Comparison of ENCODE assay signal across 8 mouse cellular contexts in genomic region chr16:77015380-77016346, GRCm38 (mm10). TPM values are rescaled to one million over a fixed set of nuclear protein-coding genes. Genes with fewer than 3 reads are reported as not detected.
DNase-seq lines count a peak whose midpoint lies in the region; ATAC-seq and TF ChIP-seq lines count a peak whose summit lies in the region.

No protein-coding gene starts in this region.

- peaks cover 21% of the 10 kb centered on the region for H3K4me1 ChIP-seq in liver, adult 2 months (ENCODE audit: control insufficient read depth, insufficient read depth, low read length)
- peaks cover 23% of the 10 kb centered on the region for H3K4me1 ChIP-seq in forebrain, embryonic 12.5 days
- H3K4me1 ChIP-seq in limb, embryonic 15.5 days, result peaks cover 24% of the 10 kb centered on the region
- peaks cover 36% of the 10 kb centered on the region for H3K4me1 ChIP-seq in neural tube, embryonic 15.5 days

- H3K4me3 ChIP-seq in liver, adult 2 months (ENCODE audit: insufficient read depth, low read depth, low read length), result peak overlapping the region; percentile 83; the same call in 1 of the 2 replicates
- H3K4me3 ChIP-seq in forebrain, embryonic 12.5 days (replicated peaks), result peak overlapping the region; percentile 89
- H3K4me3 ChIP-seq in limb, embryonic 15.5 days, result peak overlapping the region; percentile 84; the same call in 1 of the 2 replicates
- H3K4me3 ChIP-seq in neural tube, embryonic 15.5 days (replicated peaks), result peak overlapping the region; percentile 82

- no peaks in the 10 kb centered on the region for H3K36me3 ChIP-seq in liver, adult 2 months (ENCODE audit: control insufficient read depth, insufficient read depth, low read length)
- H3K36me3 ChIP-seq in forebrain, embryonic 12.5 days (replicated peaks), result no peaks in the 10 kb centered on the region
- H3K36me3 ChIP-seq in limb, embryonic 15.5 days, result no peaks in the 10 kb centered on the region
- no peaks in the 10 kb centered on the region for H3K36me3 ChIP-seq in neural tube, embryonic 15.5 days

- WGBS in liver, adult 2 months, result 13% methylated on average over 4 of the region's 4 CpGs
- WGBS in forebrain, embryonic 12.5 days, result 67% methylated on average over 4 of the region's 4 CpGs
- 56% methylated on average over 4 of the region's 4 CpGs for WGBS in limb, embryonic 15.5 days
- 58% methylated on average over 4 of the region's 4 CpGs for WGBS in neural tube, embryonic 15.5 days

- no peaks in the 10 kb centered on the region for H3K9me3 ChIP-seq in forebrain, embryonic 12.5 days
- H3K9me3 ChIP-seq in limb, embryonic 15.5 days, result no peaks in the 10 kb centered on the region
- H3K9me3 ChIP-seq in neural tube, embryonic 15.5 days (replicated peaks), result no peaks in the 10 kb centered on the region

- peak overlapping the region; percentile 72 for H3K4me2 ChIP-seq in forebrain, embryonic 12.5 days
- H3K4me2 ChIP-seq in limb, embryonic 15.5 days, result peak overlapping the region; percentile 66
- H3K4me2 ChIP-seq in neural tube, embryonic 15.5 days, result peak overlapping the region; percentile 65

- peak; percentile 60 for DNase-seq in liver, adult 2 months (ENCODE audit: extremely low read depth, low read depth, low spot score)
- DNase-seq in liver, result no peak
- DNase-seq in cerebellum, postnatal 36 days, result no peak
- DNase-seq in left cerebral cortex, adult 11 months (ENCODE audit: low spot score), result no peak
- DNase-seq in layer of hippocampus, adult 8-10 months (ENCODE audit: low spot score in 2 of 2), result no peak

- no peak for ATAC-seq in forebrain, embryonic 12.5 days (ENCODE audit: low FRiP score)
- no peak for ATAC-seq in limb, embryonic 15.5 days (ENCODE audit: insufficient number of reproducible peaks, low FRiP score, low TSS enrichment, low read depth)
- no peak for ATAC-seq in neural tube, embryonic 15.5 days (ENCODE audit: low FRiP score)

- TF ChIP-seq CTCF in liver, adult 2 months (IDR thresholded peaks at IDR 0.05; ENCODE audit: low read depth, low read length), result no peak

- no peak for TF ChIP-seq POLR2A in liver, adult 2 months (IDR thresholded peaks at IDR 0.05; ENCODE audit: extremely low read depth, insufficient read depth, low read length)

- no peaks in the 10 kb centered on the region for H3K27me3 ChIP-seq in liver, adult 2 months (ENCODE audit: control insufficient read depth, insufficient read depth, low read length)
- H3K27me3 ChIP-seq in forebrain, embryonic 12.5 days, result no peaks in the 10 kb centered on the region
- H3K27me3 ChIP-seq in limb, embryonic 15.5 days, result no peaks in the 10 kb centered on the region
- no peaks in the 10 kb centered on the region for H3K27me3 ChIP-seq in neural tube, embryonic 15.5 days (replicated peaks)

- H3K79me2 ChIP-seq in liver, adult 2 months (ENCODE audit: control insufficient read depth, insufficient read depth, low read length), result peaks cover 25% of the 10 kb centered on the region

- no peak overlapping the region for H3K9ac ChIP-seq in liver, adult 2 months (ENCODE audit: low read depth, low read length)
- H3K9ac ChIP-seq in forebrain, embryonic 12.5 days, result no peak overlapping the region
- no peak overlapping the region for H3K9ac ChIP-seq in limb, embryonic 15.5 days
- H3K9ac ChIP-seq in neural tube, embryonic 15.5 days (replicated peaks), result no peak overlapping the region; the same call in 1 of the 2 replicates

- no peak overlapping the region for H3K27ac ChIP-seq in liver, adult 2 months (replicated peaks; ENCODE audit: insufficient read depth, low read depth, low read length)
- no peak overlapping the region for H3K27ac ChIP-seq in forebrain, embryonic 12.5 days
- H3K27ac ChIP-seq in limb, embryonic 15.5 days, result no peak overlapping the region
- H3K27ac ChIP-seq in neural tube, embryonic 15.5 days (replicated peaks), result no peak overlapping the region

RNA-seq across cellular contexts. Expression of gene Usp25, which starts 2.2 kb away (rescaled TPM):
- total RNA-seq in liver, adult 2 months (2014; rRNA removed), result 24.8 and 26.0 TPM in 2 replicates
- 7.1 and 8.2 TPM in 2 replicates for polyA plus RNA-seq in liver, adult 2 months (2012; rRNA removed)
- 21.8 and 22.5 TPM in 2 replicates for polyA plus RNA-seq in forebrain, embryonic 12.5 days (2016; fragmentation: Nextera tagmentation; extraction: Ambion mirVana)
- 18.8 and 21.9 TPM in 2 replicates for polyA plus RNA-seq in limb, embryonic 15.5 days (2015; fragmentation: Nextera tagmentation; extraction: Ambion mirVana)
- polyA plus RNA-seq in neural tube, embryonic 15.5 days (2015; fragmentation: Nextera tagmentation; extraction: Ambion mirVana), result 11.7 and 16.0 TPM in 2 replicates
- 10 to 100 TPM; 31.4 to 36.0 (median 33.2) TPM for total RNA-seq in layer of hippocampus, adult 8-10 months (2022)
